Comparison of ENCODE assay signal across 10 mouse cellular contexts in genomic region chr19:57686596-57686995, GRCm38 (mm10).
A peak's percentile ranks its signal among the peaks of the same experiment; 100 is the strongest.
DNase-seq lines count a peak whose midpoint lies in the region; ATAC-seq and TF ChIP-seq lines count a peak whose summit lies in the region.
"Had no signal": no experiment of that assay in that cellular context is flagged by ENCODE, and none has a peak within 500 bp of the region (broad histone marks: within the 10 kb centered on the region; RNA-seq: fewer than 3 reads in every experiment).

No protein-coding gene starts in this region.

- TF ChIP-seq CTCF in left cerebral cortex, adult 2 months (IDR thresholded peaks at IDR 0.05): no peak
- TF ChIP-seq CTCF in thymus, adult 2 months (IDR thresholded peaks at IDR 0.05; ENCODE audit: borderline replicate concordance, control insufficient read depth, extremely low read depth, insufficient read depth, low read length, poor library complexity): no peak

- no peak overlapping the region for H3K4me2 ChIP-seq in embryonic facial prominence, embryonic 14.5 days (ENCODE audit: low read depth, low read length)

- H3K4me3 ChIP-seq in embryonic facial prominence, embryonic 14.5 days (ENCODE audit: low read depth, low read length): no peak overlapping the region
- no peak overlapping the region for H3K4me3 ChIP-seq in embryonic facial prominence, embryonic 10.5 days
- H3K4me3 ChIP-seq in megakaryocyte, embryonic 14.5 days (replicated peaks): peak overlapping the region; percentile 78
- H3K4me3 ChIP-seq in left cerebral cortex, adult 2 months: no peak overlapping the region; the same call in 1 of the 2 replicates
- no peak overlapping the region for H3K4me3 ChIP-seq in thymus, adult 2 months (ENCODE audit: control insufficient read depth, insufficient read depth, low read length)

- peak; percentile 55; the same call in 1 of the 2 replicates for ATAC-seq in embryonic facial prominence, embryonic 14.5 days (ENCODE audit: low read depth)
- no peak for ATAC-seq in megakaryocyte, adult 5-6 weeks (ENCODE audit: poor library complexity, severe bottlenecking)
- ATAC-seq: Patski had no signal

- peak; percentile 57 for DNase-seq in embryonic facial prominence, embryonic 14.5 days (ENCODE audit: low spot score)
- DNase-seq in embryonic facial prominence, embryonic 10.5 days (ENCODE audit: low spot score): no peak
- DNase-seq in left cerebral cortex, adult 2 months (ENCODE audit: extremely low spot score in 1 of 2, low spot score in 2 of 2): peak; percentile 36 to 40
- DNase-seq in right cerebral cortex, postnatal 4 days: peak; percentile 22
- no peak for DNase-seq in cerebellum, adult 18-20 months
- no peak for DNase-seq in thymus, adult 2 months
- DNase-seq: lung, adult 2 months had no signal

- H3K9ac ChIP-seq in embryonic facial prominence, embryonic 14.5 days (ENCODE audit: low read depth, low read length): no peak overlapping the region

- no peak overlapping the region for H3K27ac ChIP-seq in embryonic facial prominence, embryonic 14.5 days (replicated peaks; ENCODE audit: low read depth, low read length)
- H3K27ac ChIP-seq in embryonic facial prominence, embryonic 10.5 days (replicated peaks): no peak overlapping the region
- H3K27ac ChIP-seq in left cerebral cortex, adult 2 months: no peak overlapping the region; the same call in 1 of the 2 replicates
- no peak overlapping the region for H3K27ac ChIP-seq in thymus, adult 2 months (ENCODE audit: control insufficient read depth, insufficient read depth, low read length)

- H3K9me3 ChIP-seq in embryonic facial prominence, embryonic 14.5 days (ENCODE audit: control insufficient read depth, low read length): no peaks in the 10 kb centered on the region
- no peaks in the 10 kb centered on the region for H3K9me3 ChIP-seq in embryonic facial prominence, embryonic 10.5 days
- no peaks in the 10 kb centered on the region for H3K9me3 ChIP-seq in megakaryocyte, embryonic 14.5 days

- intact Hi-C loops in left cerebral cortex, adult 2 months (cut with DNase I): no loop called here

- TF ChIP-seq POLR2A in thymus, adult 2 months (IDR thresholded peaks at IDR 0.05; ENCODE audit: control insufficient read depth, extremely low read depth, insufficient read depth, low read length, poor library complexity): no peak

- H3K4me1 ChIP-seq in embryonic facial prominence, embryonic 14.5 days (ENCODE audit: control insufficient read depth, insufficient read depth, low read length): no peaks in the 10 kb centered on the region
- no peaks in the 10 kb centered on the region for H3K4me1 ChIP-seq in embryonic facial prominence, embryonic 10.5 days
- peaks cover 4% of the 10 kb centered on the region; the same call in 1 of the 2 replicates for H3K4me1 ChIP-seq in megakaryocyte, embryonic 14.5 days
- no peaks in the 10 kb centered on the region for H3K4me1 ChIP-seq in thymus, adult 2 months (replicated peaks; ENCODE audit: control insufficient read depth, insufficient read depth, low read length)

- WGBS in embryonic facial prominence, embryonic 14.5 days: 81% methylated on average over 20 of the region's 20 CpGs
- 93% methylated on average over 20 of the region's 20 CpGs for WGBS in embryonic facial prominence, embryonic 10.5 days
- WGBS in thymus, adult 2 months: 97% methylated on average over 20 of the region's 20 CpGs

- no peaks in the 10 kb centered on the region for H3K27me3 ChIP-seq in embryonic facial prominence, embryonic 14.5 days (replicated peaks; ENCODE audit: control insufficient read depth, insufficient read depth, low read length)
- no peaks in the 10 kb centered on the region for H3K27me3 ChIP-seq in embryonic facial prominence, embryonic 10.5 days (replicated peaks; ENCODE audit: low read depth, poor library complexity, severe bottlenecking)
- H3K27me3 ChIP-seq in megakaryocyte, embryonic 14.5 days (replicated peaks): peaks cover 8% of the 10 kb centered on the region
- no peaks in the 10 kb centered on the region for H3K27me3 ChIP-seq in thymus, adult 2 months (ENCODE audit: control insufficient read depth, insufficient read depth, low read length)
- H3K27me3 ChIP-seq: Patski had no signal

- peaks cover 25% of the 10 kb centered on the region for H3K36me3 ChIP-seq in embryonic facial prominence, embryonic 14.5 days (ENCODE audit: control insufficient read depth, insufficient read depth, low read length)
- peaks cover 18% of the 10 kb centered on the region for H3K36me3 ChIP-seq in embryonic facial prominence, embryonic 10.5 days (replicated peaks)
- no peaks in the 10 kb centered on the region for H3K36me3 ChIP-seq in megakaryocyte, embryonic 14.5 days (replicated peaks; ENCODE audit: low read length)
- no peaks in the 10 kb centered on the region for H3K36me3 ChIP-seq in thymus, adult 2 months (ENCODE audit: control insufficient read depth, insufficient read depth, low read length)

Comparison
In these comparisons a context has a peak if more than half of its experiments do, and no peak if none do; other contexts are left out.
1. DNase-seq: peak in embryonic facial prominence, embryonic 14.5 days (single experiment), left cerebral cortex, adult 2 months (2 of 2) and right cerebral cortex, postnatal 4 days (single experiment); none in embryonic facial prominence, embryonic 10.5 days (single experiment), cerebellum, adult 18-20 months (0 of 2) and thymus, adult 2 months (single experiment).